Mouse (Mus musculus) mesoderm, embryonic 11.5 days (tissue): ENCODE results near the gene Amz2.
A peak's percentile ranks its signal among the peaks of the same experiment; 100 is the strongest.
"Not testable (repeated sequence)": the region's sequence is repeated elsewhere in the genome, so short reads cannot be mapped to it uniquely, and the experiment has no call there.

Experiments
- DNase-seq: peaks from one replicate; pipeline ENCODE4 v3.0.0-alpha.2; 2012; ENCODE audit warnings: low read depth, low spot score

Gene Amz2

GRCm38 (mm10) chr11:109470921-109471861, 45.4 kb downstream of the Amz2 start:
- no peak for DNase-seq

GRCm38 (mm10) chr11:109472171-109472691, 46.5 kb downstream of the Amz2 start:
- DNase-seq = peak; percentile 55

GRCm38 (mm10) chr11:109472821-109473170, 47.0 kb downstream of the Amz2 start:
- DNase-seq = no peak

GRCm38 (mm10) chr11:109473171-109474085, 47.7 kb downstream of the Amz2 start, which contains the start of the genes Arsg and Slc16a6:
Arsg (plus strand) TSS chr11:109473374.
Slc16a6 (minus strand) TSS chr11:109473598.
- DNase-seq = peak; percentile 85

GRCm38 (mm10) chr11:109474086-109474742, 48.5 kb downstream of the Amz2 start:
- peak; percentile 60 for DNase-seq

GRCm38 (mm10) chr11:109474836-109475235, 49.1 kb downstream of the Amz2 start:
- DNase-seq = no peak

GRCm38 (mm10) chr11:109475717-109476116, 50.0 kb downstream of the Amz2 start:
- DNase-seq = no peak

- DNase-seq = peak; percentile 65
These were observed 50.5 kb downstream of the Amz2 start for GRCm38 (mm10) chr11:109476241-109476640.

GRCm38 (mm10) chr11:109476653-109477052, 50.9 kb downstream of the Amz2 start:
- DNase-seq = no peak

GRCm38 (mm10) chr11:109477606-109478380, 52.0 kb downstream of the Amz2 start:
- DNase-seq = no peak

GRCm38 (mm10) chr11:109479575-109480285, 54.0 kb downstream of the Amz2 start:
- DNase-seq = no peak

GRCm38 (mm10) chr11:109480440-109480839, 54.7 kb downstream of the Amz2 start:
- no peak for DNase-seq

GRCm38 (mm10) chr11:109485398-109486045, 59.8 kb downstream of the Amz2 start:
- DNase-seq = no peak

- DNase-seq = no peak
These were observed 61.4 kb downstream of the Amz2 start for GRCm38 (mm10) chr11:109487111-109487510.

GRCm38 (mm10) chr11:109487991-109488684, 62.4 kb downstream of the Amz2 start:
- DNase-seq = no peak

GRCm38 (mm10) chr11:109489763-109490162, 64.0 kb downstream of the Amz2 start:
- DNase-seq = no peak

GRCm38 (mm10) chr11:109491844-109492243, 66.1 kb downstream of the Amz2 start:
- no peak for DNase-seq

- DNase-seq = not testable (repeated sequence)
These were observed 67.2 kb downstream of the Amz2 start for GRCm38 (mm10) chr11:109492847-109493464.
